Mouse (Mus musculus) limb, embryonic 12.5 days (tissue): ENCODE results near the gene Rhobtb3. TPM values are rescaled to one million over a fixed set of nuclear protein-coding genes. Genes with fewer than 3 reads are reported as not detected.
"Not testable (repeated sequence)": the region's sequence is repeated elsewhere in the genome, so short reads cannot be mapped to it uniquely, and the experiment has no call there.

Source experiments
- ATAC-seq: fragments of 200-750 bp; cut with Nextera tagmentation; 2 replicates; pipeline ENCODE4 v1.8.0; 2017; ENCODE audit warnings: low read depth, moderate TSS enrichment; ENCODE audit not compliant: insufficient number of reproducible peaks, insufficient read depth, low FRiP score, low TSS enrichment
- H3K27ac ChIP-seq: fragments of 300-500 bp; sonication (generic); 2 replicates; pipeline ENCODE4 v1.5.1; 2016; ENCODE audit warnings: mild to moderate bottlenecking, moderate library complexity
- H3K27me3 ChIP-seq: fragments of 300-500 bp; sonication (generic); 2 replicates; pipeline ENCODE4 v1.6.1; 2016; ENCODE audit warnings: mild to moderate bottlenecking, moderate library complexity
- H3K36me3 ChIP-seq: fragments of 300-500 bp; sonication (generic); 2 replicates; pipeline ENCODE4 v1.6.1; 2016; ENCODE audit warnings: mild to moderate bottlenecking, moderate library complexity
- H3K4me1 ChIP-seq: fragments of 300-500 bp; sonication (generic); replicated peaks from 2 replicates; pipeline ENCODE4 v1.6.1; 2016
- H3K4me2 ChIP-seq: fragments of 300-500 bp; sonication (generic); 2 replicates; pipeline ENCODE4 v1.6.1; 2016; ENCODE audit warnings: mild to moderate bottlenecking, moderate library complexity
- H3K4me3 ChIP-seq: fragments of 300-500 bp; sonication (generic); replicated peaks from 2 replicates; pipeline ENCODE4 v1.5.1; 2016; ENCODE audit warnings: mild to moderate bottlenecking
- H3K9ac ChIP-seq: fragments of 300-500 bp; sonication (generic); replicated peaks from 2 replicates; pipeline ENCODE4 v1.6.1; 2016; ENCODE audit warnings: mild to moderate bottlenecking, moderate library complexity
- H3K9me3 ChIP-seq: fragments of 300-500 bp; sonication (generic); 2 replicates; pipeline ENCODE4 v1.6.1; 2016; ENCODE audit warnings: mild to moderate bottlenecking, moderate library complexity
- WGBS: fragments of 180-500 bp; shearing (Covaris S2); methylation state at CpG from one replicate; pipeline ENCODE4 v1.1.7; 2016; 5-methylcytosine and 5-hydroxymethylcytosine counted together
- polyA plus RNA-seq: library from polyadenylated mRNA; unstranded; fragments of >200 nt; fragmentation: Nextera tagmentation; extraction: Ambion mirVana; gene quantifications from 2 replicates; pipeline ENCODE4 v1.2.1, GENCODE M21; 2016

The Rhobtb3 gene
- polyA plus RNA-seq, 1 experiment from 2014 or later, result 80.9 TPM

DNA sequence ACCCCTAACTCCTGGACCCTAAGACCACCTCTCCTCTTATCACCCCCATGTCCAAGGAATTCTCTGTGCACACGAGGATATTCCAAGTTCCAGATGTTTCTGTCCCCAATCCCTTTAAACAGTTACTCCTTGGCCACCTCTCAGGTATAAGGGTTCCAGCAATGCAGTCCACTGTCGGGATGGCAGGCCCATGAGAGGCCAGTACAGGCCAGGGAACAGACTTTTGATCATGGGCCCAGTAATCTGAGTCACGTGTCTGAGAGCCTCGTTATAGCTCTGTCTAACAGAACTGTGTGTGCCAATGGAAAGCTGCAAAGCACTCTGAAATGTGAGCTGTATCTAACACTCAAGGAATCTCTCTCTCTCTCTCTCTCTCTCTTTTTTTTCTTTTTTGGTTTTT is 29.6 kb downstream of the Rhobtb3 start:
- H3K9ac ChIP-seq, result no peak overlapping the region
- ATAC-seq, result no peak
- H3K27ac ChIP-seq, result no peak overlapping the region
- no peaks in the 10 kb centered on the region for H3K4me1 ChIP-seq
- H3K9me3 ChIP-seq, result no peaks in the 10 kb centered on the region
- H3K4me3 ChIP-seq, result no peak overlapping the region
- WGBS, result 47% methylated on average over 4 of the region's 4 CpGs
- no peaks in the 10 kb centered on the region for H3K27me3 ChIP-seq
- H3K4me2 ChIP-seq, result no peak overlapping the region
- H3K36me3 ChIP-seq, result peaks cover 79% of the 10 kb centered on the region

DNA sequence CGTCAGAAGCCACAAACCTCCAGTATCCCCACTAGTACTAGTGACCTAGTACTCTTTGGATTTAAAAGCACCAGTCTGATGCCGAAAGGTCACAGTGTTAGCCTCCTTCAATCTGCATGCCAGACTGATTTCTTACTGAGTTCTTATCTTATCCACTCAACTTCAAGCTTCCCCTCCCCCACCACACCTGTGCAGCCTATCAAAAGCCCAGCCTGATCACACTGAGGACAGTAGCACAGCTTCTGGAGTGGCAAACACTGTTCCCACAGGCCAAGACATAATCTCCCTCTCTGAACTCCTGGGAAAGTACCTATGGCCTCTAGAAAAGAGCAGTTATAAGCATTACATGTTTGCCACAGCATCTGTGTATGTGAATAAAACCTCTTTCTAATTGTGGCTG is 35.5 kb downstream of the Rhobtb3 start:
- Histone ChIP-seq H3K9ac (no peak overlapping the region), H3K27me3 (no peaks in the 10 kb centered on the region), H3K27ac (no peak overlapping the region), H3K4me3 (no peak overlapping the region), H3K4me2 (no peak overlapping the region), H3K4me1 (no peaks in the 10 kb centered on the region; the same call in 1 of the 2 replicates), H3K36me3 (peaks cover 46% of the 10 kb centered on the region), H3K9me3 (no peaks in the 10 kb centered on the region)
- no peak for ATAC-seq
- 73% methylated on average over 2 of the region's 2 CpGs for WGBS

DNA sequence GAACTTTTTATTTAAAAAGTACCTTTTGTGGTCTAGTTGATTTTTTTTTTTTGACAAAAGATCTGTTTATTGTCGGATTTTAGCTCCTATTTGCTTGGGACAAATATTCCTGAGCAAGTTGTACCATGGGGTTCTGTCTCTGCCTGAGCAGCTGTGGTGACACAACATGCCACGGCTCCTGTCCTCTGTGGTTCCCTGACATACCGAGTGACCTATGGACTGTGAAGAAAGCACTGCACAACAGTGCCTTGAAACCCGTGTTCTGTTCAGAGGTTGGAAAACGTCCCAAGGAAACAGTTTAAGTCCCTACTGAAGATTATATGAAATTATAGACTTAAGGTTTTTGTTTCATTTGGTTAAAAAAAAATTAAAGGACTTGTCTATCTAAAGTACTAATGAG is 36.6 kb downstream of the Rhobtb3 start:
- Histone ChIP-seq H3K36me3 (peaks cover 53% of the 10 kb centered on the region), H3K27me3 (no peaks in the 10 kb centered on the region), H3K4me2 (no peak overlapping the region), H3K27ac (no peak overlapping the region), H3K4me3 (no peak overlapping the region), H3K4me1 (no peaks in the 10 kb centered on the region; the same call in 1 of the 2 replicates), H3K9ac (no peak overlapping the region), H3K9me3 (no peaks in the 10 kb centered on the region)
- ATAC-seq, result no peak
- WGBS, result 82% methylated on average over 5 of the region's 5 CpGs

DNA sequence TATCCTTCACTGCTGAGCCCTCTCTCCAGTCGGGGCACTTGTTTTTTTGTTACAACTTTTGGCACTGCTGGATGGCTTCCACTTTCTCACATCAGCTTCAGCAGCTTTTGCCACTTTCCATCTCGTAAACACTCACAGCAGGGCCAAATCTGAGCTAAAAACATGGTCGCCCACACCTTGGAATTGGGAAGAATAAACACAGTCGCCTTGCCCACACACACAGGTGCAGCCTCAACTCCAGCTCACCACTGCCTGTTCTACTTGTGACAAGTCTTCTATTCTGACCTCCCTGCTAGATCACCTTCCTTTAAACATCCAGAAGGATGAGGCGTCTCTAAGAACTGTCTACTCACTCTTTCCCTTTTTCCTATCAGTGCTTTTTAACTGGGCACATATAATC is 39.1 kb downstream of the Rhobtb3 start:
- Histone ChIP-seq H3K9me3 (no peaks in the 10 kb centered on the region), H3K4me1 (no peaks in the 10 kb centered on the region; the same call in 1 of the 2 replicates), H3K27ac (no peak overlapping the region), H3K27me3 (no peaks in the 10 kb centered on the region), H3K4me3 (no peak overlapping the region), H3K4me2 (no peak overlapping the region), H3K36me3 (peaks cover 52% of the 10 kb centered on the region), H3K9ac (no peak overlapping the region)
- WGBS, result 73% methylated on average over 5 of the region's 5 CpGs
- no peak for ATAC-seq

DNA sequence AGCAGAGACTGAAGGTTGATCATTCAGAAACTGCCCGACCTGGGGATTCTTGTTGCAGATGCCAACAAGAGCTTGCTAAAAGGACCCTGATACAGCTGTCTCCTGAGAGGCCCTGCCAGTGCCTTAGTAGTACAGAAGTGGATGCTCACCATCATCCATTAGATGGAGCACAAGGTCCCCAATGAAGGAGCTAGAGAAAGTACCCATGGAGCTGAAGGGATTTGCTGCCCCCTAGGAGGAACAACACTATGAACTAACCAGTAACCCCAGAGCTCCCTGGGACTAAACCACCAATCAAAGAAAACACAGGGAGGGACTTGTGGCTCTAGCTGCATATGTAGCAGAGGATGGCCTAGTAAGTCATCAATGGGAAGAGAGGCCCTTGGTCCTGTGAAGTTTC is 42.8 kb downstream of the Rhobtb3 start:
- not testable (repeated sequence) for H3K4me2 ChIP-seq, H3K4me3 ChIP-seq, H3K9me3 ChIP-seq, H3K27ac ChIP-seq, H3K27me3 ChIP-seq, ATAC-seq, H3K9ac ChIP-seq, H3K4me1 ChIP-seq
- peaks cover 61% of the 10 kb centered on the region for H3K36me3 ChIP-seq
- WGBS, result 83% methylated on average over 1 of the region's 1 CpGs

- Histone ChIP-seq H3K4me1 (no peaks in the 10 kb centered on the region), H3K4me2 (no peak overlapping the region), H3K36me3 (peaks cover 77% of the 10 kb centered on the region), H3K27me3 (no peaks in the 10 kb centered on the region), H3K9me3 (no peaks in the 10 kb centered on the region), H3K9ac (no peak overlapping the region), H3K27ac (no peak overlapping the region), H3K4me3 (no peak overlapping the region)
- 87% methylated on average over 6 of the region's 6 CpGs for WGBS
- no peak for ATAC-seq
Measured at GRCm38 (mm10) chr13:75892876-75893275, 50.8 kb downstream of the Rhobtb3 start.

GRCm38 (mm10) chr13:75892291-75892690 is 51.4 kb downstream of the Rhobtb3 start:
- Histone ChIP-seq H3K27ac (no peak overlapping the region), H3K4me3 (no peak overlapping the region), H3K27me3 (no peaks in the 10 kb centered on the region), H3K4me2 (no peak overlapping the region), H3K9me3 (peaks cover 2% of the 10 kb centered on the region; the same call in 1 of the 2 replicates), H3K4me1 (no peaks in the 10 kb centered on the region), H3K9ac (no peak overlapping the region), H3K36me3 (peaks cover 80% of the 10 kb centered on the region)
- no peak for ATAC-seq
- 96% methylated on average over 3 of the region's 3 CpGs for WGBS

- Histone ChIP-seq H3K4me3 (no peak overlapping the region), H3K36me3 (peaks cover 81% of the 10 kb centered on the region), H3K4me2 (no peak overlapping the region), H3K27ac (no peak overlapping the region), H3K9me3 (peaks cover 6% of the 10 kb centered on the region; the same call in 1 of the 2 replicates), H3K9ac (no peak overlapping the region), H3K27me3 (no peaks in the 10 kb centered on the region), H3K4me1 (no peaks in the 10 kb centered on the region)
- ATAC-seq, result no peak
- WGBS, result 94% methylated on average over 4 of the region's 4 CpGs
Measured at GRCm38 (mm10) chr13:75891868-75892267, 51.9 kb downstream of the Rhobtb3 start.

GRCm38 (mm10) chr13:75883792-75884191 is 59.9 kb downstream of the Rhobtb3 start:
- H3K27ac ChIP-seq, result no peak overlapping the region
- H3K4me2 ChIP-seq, result no peak overlapping the region
- WGBS, result 88% methylated on average over 3 of the region's 3 CpGs
- H3K4me3 ChIP-seq, result no peak overlapping the region
- peaks cover 80% of the 10 kb centered on the region for H3K36me3 ChIP-seq
- H3K4me1 ChIP-seq, result no peaks in the 10 kb centered on the region
- H3K27me3 ChIP-seq, result no peaks in the 10 kb centered on the region
- H3K9ac ChIP-seq, result no peak overlapping the region
- ATAC-seq, result no peak
- H3K9me3 ChIP-seq, result peaks cover 15% of the 10 kb centered on the region

DNA sequence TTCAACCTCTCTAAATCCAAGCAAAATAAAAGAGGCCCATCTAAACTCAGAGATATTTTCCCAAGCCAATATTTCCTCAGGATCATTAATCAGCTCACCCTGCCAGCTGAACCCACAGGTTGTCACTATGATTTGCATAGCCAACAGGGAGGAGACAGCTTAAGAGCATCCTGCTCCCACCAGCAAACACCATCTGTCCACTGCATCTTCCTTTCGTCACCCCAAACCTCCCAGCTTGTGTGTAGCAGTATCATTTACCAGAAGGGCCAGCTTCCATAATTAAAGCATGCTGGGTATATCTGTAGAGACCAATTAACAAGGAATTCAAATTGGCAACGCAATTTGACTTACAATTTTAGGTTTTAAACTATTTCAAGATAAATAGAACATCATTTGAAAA is 63.2 kb downstream of the Rhobtb3 start:
- ATAC-seq, result no peak
- peaks cover 78% of the 10 kb centered on the region for H3K36me3 ChIP-seq

GRCm38 (mm10) chr13:75879756-75880155 is 64.0 kb downstream of the Rhobtb3 start:
- no peak overlapping the region for H3K4me2 ChIP-seq
- ATAC-seq, result no peak
- no peaks in the 10 kb centered on the region for H3K27me3 ChIP-seq
- 84% methylated on average over 3 of the region's 3 CpGs for WGBS
- no peaks in the 10 kb centered on the region for H3K9me3 ChIP-seq
- H3K4me1 ChIP-seq, result no peaks in the 10 kb centered on the region
- H3K27ac ChIP-seq, result no peak overlapping the region
- peaks cover 75% of the 10 kb centered on the region for H3K36me3 ChIP-seq
- H3K9ac ChIP-seq, result no peak overlapping the region
- H3K4me3 ChIP-seq, result no peak overlapping the region

More for the DNA sequence above, 63.2 kb downstream of the Rhobtb3 start:
- H3K27me3 ChIP-seq, result no peaks in the 10 kb centered on the region
- H3K4me1 ChIP-seq, result no peaks in the 10 kb centered on the region
- H3K4me2 ChIP-seq, result no peak overlapping the region
- H3K4me3 ChIP-seq, result no peak overlapping the region
- 92% methylated on average over 2 of the region's 2 CpGs for WGBS
- H3K9ac ChIP-seq, result no peak overlapping the region
- H3K27ac ChIP-seq, result no peak overlapping the region
- no peaks in the 10 kb centered on the region for H3K9me3 ChIP-seq

GRCm38 (mm10) chr13:75877907-75878306 is 65.8 kb downstream of the Rhobtb3 start:
- no peak overlapping the region for H3K27ac ChIP-seq
- peaks cover 78% of the 10 kb centered on the region for H3K36me3 ChIP-seq
- no peak overlapping the region for H3K4me3 ChIP-seq
- H3K4me1 ChIP-seq, result no peaks in the 10 kb centered on the region
- H3K27me3 ChIP-seq, result no peaks in the 10 kb centered on the region
- no peaks in the 10 kb centered on the region for H3K9me3 ChIP-seq
- no peak overlapping the region for H3K4me2 ChIP-seq
- H3K9ac ChIP-seq, result no peak overlapping the region
- ATAC-seq, result no peak
